Mouse (Mus musculus): ENCODE results near the gene Mmp15. TPM values are rescaled to one million over a fixed set of nuclear protein-coding genes. Genes with fewer than 3 reads are reported as not detected.
"Not testable (repeated sequence)": the region's sequence is repeated elsewhere in the genome, so short reads cannot be mapped to it uniquely, and the experiment has no call there.

Gene Mmp15
- total RNA-seq, 2 experiments from 2014 or later: 0.21 TPM; not detected in 1

DNA sequence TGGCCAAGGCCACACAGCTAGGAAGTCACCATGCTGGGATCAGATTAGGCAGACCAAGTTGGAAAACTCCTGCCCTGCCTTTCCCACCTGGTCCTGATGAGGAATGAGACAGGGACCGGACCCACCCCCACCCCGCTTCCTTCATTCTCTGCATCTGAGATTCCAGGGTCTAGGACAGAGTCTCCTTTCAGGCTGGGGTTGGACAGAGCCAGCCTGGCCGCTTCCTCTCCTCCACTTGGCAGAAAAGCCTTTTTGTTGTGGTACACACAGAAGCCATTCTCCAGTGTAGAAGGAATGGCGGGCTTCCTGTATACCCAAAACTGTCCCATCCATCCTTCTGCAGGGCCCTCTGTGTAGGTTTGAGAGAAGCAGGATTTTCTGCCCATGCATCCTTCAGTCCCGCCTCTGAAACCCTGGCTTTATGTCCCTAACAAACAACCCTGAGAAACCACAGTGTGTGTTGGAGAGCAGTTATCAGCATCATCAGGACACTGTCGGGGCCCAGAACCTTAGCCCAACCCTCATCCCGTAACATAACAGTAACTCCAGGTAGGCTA lies 23.4 kb downstream of the Mmp15 start:
- ATAC-seq (replicated peaks; ENCODE audit: poor library complexity, severe bottlenecking): no peak

DNA sequence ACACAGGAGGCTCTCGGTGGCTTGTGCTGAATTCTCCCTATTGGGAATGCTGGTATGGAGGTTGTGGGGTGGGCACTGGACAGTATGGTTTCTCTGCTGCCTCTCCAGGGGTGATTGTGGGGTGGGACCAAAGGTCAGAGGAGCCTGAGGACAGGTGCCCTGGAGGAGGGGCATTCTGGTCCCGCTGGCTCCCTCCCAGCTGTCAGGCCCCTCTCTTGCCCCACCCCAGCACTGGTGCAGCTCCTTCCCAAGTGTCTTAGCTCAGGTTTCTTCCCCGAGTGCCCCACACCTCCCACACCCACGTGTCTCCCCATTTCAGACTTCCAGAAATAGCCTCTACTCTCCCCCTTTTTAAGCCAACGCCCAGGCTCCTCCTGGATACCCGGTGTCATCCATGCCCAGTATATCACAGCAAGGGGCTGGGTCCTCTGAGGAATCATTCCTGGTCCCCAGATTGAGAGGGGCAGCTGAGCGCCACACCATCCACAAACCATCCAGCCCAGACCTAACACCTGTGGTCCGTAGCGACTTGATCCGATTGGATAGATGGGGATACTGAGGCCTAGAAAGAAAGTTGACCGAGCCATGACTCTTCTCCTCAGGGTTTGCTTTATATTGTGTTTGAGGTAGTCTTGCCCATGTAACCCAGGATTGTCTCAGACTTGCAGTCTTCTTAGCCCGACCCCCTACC lies 24.4 kb downstream of the Mmp15 start:
- no peak for ATAC-seq (replicated peaks; ENCODE audit: poor library complexity, severe bottlenecking)

DNA sequence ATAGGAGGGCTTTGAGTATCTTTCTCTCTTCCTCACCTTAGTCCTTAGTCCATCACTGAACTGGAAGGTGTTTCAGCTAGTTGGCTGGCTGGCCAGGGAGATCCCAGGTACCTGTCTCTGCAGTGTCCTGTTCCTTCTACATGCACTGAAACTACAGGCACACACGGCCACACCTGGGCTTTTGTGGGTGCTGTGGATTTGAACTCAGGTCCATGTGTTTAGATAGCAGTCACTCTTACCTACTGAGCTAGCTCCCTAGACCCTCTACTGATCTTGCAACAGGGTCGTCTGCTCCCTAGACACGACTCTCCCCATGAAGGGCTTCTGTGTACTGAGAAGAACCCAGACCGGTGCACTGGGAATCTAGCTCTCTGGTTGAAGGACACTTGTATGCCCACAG lies 25.0 kb downstream of the Mmp15 start:
- no peak for ATAC-seq (replicated peaks; ENCODE audit: poor library complexity, severe bottlenecking)

DNA sequence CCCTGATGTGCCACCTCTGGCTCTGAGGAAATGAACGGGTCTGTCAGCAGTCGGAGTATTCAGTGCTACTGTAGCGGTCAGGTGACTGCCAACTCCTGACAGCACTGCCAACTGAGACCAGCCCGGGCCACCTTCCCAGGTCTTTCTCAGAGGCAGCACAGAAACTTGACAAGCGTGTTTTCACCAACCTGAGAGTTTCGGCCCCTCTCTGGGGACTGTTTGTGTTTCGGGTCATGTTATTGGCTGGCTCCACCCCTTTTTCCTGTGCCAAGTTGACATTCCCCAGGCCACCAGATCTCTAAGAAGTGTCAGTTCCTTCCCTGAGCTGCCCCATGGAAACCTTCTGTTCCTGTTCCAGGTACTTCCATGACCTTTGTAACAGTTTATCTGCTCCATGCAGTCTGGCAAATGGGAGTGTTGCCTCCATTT lies 25.8 kb downstream of the Mmp15 start:
- no peak for ATAC-seq (replicated peaks; ENCODE audit: poor library complexity, severe bottlenecking)

DNA sequence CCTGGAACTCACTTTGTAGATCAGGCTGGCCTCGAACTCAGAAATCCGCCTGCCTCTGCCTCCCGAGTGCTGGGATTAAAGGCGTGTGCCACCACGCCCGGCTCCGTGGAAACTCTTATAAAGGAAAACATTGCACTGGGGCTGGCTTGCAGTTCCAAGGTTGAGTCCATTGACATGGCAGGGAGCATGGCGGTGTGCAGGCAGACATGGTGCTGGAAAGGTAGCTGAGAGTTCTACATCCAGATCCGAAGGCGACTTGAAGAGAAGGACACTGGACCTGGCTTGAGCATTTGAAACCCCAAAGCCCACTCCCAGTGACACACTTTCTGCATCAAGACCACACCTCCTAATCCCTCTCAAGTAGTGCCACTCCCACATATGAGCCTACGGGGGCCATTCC lies 26.9 kb downstream of the Mmp15 start:
- ATAC-seq (replicated peaks; ENCODE audit: poor library complexity, severe bottlenecking): not testable (repeated sequence)

DNA sequence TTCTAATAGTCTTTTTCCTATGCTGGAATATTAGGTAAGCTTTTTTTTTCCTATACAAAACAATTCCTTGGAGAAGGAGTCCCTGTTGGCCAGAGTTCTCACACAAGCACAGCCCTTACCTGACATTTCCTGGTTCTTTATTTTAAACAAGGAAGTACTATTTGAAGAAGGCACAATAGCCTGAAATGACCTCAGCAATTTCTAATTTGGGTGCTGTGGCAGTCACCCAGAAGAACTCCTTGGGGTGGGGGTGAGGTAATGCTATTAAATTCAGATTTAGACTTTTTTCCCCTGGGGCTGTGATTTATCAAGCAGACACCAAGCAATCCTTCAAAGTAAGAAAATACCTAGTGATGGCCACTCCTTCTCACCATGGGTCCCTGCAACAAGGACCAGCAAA lies 28.9 kb downstream of the Mmp15 start:
- no peak for ATAC-seq (replicated peaks; ENCODE audit: poor library complexity, severe bottlenecking)

DNA sequence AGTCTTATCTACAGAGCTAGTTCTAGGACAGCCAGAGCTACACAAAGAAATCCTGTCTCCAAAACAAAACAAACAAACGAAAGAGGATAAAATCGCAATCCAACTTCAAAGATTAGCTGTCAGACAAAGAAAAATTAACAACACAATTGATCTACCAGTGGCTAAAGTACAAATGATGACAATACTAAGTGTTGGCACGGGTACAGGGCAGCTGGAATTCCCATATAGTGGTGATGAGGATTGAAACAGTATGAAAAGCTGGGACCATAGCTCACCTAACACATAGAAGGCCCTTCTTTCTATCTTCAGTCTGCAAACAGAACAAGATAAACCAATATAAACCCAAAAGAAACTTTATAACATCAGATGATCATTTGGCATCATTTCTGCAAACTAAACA lies 29.5 kb downstream of the Mmp15 start:
- ATAC-seq (replicated peaks; ENCODE audit: poor library complexity, severe bottlenecking): no peak

DNA sequence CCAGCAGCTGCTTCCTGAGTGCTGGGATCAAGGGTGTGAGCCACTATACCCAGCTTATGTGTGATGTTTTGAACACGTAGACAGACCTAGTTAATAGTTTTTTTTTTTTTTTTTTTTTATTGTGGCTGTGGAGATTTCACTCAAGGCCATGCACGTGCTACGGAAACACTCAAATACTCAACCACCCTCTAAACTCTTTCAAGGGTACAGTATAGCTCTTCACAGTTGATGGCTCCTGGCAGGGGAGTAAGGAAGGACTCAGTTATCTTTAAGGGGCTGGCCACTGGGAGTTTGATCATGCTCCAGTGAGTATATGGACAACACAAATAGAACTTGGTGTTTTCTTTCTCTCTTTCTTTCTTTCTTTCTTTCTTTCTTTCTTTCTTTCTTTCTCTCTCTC lies 32.4 kb downstream of the Mmp15 start:
- no peak for ATAC-seq (replicated peaks; ENCODE audit: poor library complexity, severe bottlenecking)

DNA sequence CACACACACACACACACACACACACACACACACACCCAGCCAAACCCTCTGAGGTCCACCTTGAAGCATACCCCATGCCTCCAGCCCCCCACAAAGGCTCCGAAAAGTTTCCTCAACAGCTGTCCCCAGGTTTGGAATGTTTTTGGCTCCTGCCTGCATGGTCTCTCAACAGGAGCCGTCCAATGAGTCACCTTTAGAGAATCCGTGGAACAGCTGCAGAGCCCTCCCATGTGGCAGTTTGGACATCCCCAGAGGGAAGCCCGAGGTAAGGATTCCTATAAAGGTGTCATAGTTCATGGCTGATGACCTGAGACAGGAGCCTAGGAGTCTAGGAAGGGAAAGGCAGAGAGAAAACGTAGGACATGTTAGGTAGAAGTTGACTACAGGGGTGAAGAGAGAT lies 34.0 kb downstream of the Mmp15 start:
- ATAC-seq (replicated peaks; ENCODE audit: poor library complexity, severe bottlenecking): no peak

DNA sequence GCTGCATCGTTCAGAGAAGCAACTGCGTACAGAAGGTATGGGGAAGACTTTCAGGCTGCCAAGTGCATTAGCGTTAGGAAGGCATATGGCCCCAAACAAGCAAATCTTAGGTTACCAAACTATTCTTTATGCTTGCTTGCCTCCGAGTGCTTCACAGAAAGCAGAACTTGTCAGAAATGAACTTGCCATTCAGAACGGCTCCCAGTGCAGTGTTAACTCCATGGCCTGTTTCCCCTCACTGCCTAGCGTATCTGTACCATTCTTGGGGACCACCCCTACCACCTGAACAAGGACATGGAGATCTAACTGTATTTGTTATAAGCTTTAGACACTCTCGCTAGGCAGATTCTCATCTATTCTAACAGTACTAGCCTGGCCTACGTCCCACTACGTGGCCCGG lies 35.2 kb downstream of the Mmp15 start:
- no peak for ATAC-seq (replicated peaks; ENCODE audit: poor library complexity, severe bottlenecking)

DNA sequence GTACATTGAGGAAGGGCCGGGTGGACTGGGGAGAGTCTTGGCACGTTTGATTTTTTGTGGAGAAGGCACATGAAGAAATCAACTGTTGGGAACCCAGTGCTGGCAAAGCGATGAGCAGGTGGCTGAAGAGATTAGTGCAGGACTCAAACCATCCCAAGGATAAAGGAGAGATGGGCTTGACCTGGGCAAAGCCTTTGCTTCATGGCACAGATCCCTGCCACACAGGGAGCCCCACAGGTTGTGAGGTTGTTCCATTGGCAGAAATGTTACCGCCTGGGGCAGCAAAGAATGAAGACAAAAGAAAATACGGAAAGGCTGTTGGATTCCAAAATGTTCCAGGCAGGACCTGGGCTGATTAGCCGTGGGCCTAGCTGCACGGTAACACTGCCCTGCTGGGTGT lies 35.9 kb downstream of the Mmp15 start:
- ATAC-seq (replicated peaks; ENCODE audit: poor library complexity, severe bottlenecking): no peak

DNA sequence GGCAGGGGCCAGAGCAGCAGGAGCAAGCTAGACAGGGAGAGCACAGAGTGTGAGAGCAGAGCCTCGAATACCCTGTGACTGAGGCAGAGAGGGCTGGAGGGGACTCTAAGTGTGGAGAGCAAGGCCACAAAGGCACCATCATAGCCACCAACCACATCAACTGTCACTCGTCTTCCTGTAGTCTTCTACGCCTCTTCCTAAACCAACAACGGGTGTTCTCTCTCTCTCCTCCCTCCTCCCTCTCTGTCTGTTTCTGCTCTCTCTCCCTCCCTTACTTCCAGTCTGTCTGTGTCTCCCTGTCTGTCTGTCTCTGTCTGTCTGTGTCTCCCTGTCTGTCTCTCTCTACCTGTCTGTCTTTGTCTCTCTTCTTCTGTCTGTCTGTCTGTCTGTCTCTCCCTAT lies 38.2 kb downstream of the Mmp15 start:
- ATAC-seq (replicated peaks; ENCODE audit: poor library complexity, severe bottlenecking): peak; percentile 20; the same call in 1 of the 2 replicates

DNA sequence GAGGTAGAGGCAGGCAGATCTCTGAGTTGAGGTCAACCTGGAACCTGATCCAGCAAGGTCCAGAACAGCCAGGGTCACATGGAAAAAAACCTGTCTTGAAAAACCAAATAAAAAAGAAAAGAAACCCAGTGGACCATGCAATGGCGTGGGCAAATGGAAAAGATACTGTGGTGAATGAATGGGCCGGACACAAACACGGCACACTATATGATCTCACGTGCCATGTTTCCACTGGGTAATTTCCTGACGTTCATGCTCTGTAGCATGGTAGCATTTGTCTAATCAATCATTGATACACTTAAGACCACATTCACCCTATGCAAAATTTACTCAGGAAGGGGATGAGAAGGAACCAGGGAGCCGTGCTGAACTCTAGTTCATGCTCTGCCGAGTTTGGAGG lies 39.0 kb downstream of the Mmp15 start:
- ATAC-seq (replicated peaks; ENCODE audit: poor library complexity, severe bottlenecking): no peak

DNA sequence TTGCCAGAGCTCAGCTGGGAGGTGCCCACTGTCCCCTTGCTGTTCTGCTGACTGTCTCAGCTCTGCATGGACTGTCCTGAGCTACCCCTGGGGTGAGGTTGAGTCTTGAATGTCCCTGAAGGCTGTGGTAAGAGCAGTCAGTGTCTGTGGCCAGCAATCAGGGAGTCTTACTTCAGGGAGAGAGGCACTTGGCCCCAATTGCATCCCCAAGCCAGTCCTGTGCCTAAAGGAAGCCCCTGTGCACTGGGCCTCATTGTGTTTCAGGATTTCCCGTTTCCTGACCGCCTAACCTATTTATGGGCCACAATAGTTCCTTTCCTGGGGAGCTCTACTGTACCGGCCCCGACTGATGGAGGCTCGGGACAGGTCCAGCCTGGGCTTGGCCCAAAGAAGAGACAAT lies 40.5 kb downstream of the Mmp15 start:
- ATAC-seq (replicated peaks; ENCODE audit: poor library complexity, severe bottlenecking): 0 out of 2 replicates have a peak, but pooled peaks have one; percentile 15

DNA sequence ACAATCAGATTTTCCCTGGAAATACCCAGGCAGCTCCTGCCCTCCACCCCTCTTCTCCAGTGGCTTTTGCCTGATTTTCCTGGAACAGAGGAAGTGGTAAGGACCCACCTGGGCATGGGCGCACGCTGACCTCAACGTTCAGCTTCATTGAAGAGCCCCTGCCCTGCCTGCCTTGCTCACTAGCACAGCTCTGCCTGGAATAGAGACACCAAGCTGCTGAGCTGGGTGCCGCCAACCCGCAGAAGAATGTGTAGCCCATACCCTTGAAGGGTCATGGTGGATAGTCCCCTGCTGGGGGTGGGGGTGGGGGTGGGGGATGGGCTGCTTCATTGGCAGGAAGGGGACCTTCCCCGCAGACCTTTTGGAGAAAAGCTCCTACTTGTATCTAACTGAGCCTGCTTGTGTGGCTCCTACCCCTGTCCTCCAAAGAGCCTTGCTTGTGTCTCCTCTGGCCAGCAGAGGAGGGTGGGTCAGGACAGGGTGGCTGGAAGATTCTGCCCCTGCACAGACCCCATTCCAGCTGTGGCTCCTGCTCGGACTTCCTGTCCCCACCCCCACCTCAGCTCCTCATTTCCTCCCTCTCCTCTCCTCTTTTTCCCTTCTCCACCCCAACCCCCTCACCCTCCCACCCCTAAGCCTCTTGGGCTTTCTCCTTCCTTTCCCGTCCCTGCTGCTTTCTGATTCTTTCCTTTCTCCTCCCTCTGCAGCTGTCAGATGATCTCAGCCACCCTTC lies 43.3 kb downstream of the Mmp15 start:
- no peak for ATAC-seq (replicated peaks; ENCODE audit: poor library complexity, severe bottlenecking)

DNA sequence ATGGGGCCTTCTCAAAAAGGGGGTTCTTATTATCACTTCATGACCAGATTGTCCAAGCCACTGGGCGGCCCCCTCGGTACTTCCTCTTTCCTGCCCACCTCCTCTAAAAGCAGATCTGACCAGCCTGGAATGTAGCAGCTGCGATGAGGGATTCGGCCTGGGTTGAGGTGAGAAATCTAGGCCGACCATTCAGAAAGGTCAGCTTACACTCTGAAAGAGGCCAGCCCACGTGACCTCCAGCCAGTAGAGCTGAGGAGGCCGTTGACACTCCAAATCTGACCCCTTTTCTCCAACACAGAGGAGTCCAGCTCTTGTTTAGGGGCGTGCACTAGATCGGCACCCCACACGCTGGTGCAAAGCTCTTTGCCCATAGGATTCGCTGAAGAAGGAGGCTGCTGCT lies 44.7 kb downstream of the Mmp15 start:
- ATAC-seq (replicated peaks; ENCODE audit: poor library complexity, severe bottlenecking): 0 out of 2 replicates have a peak, but pooled peaks have one; percentile 36

DNA sequence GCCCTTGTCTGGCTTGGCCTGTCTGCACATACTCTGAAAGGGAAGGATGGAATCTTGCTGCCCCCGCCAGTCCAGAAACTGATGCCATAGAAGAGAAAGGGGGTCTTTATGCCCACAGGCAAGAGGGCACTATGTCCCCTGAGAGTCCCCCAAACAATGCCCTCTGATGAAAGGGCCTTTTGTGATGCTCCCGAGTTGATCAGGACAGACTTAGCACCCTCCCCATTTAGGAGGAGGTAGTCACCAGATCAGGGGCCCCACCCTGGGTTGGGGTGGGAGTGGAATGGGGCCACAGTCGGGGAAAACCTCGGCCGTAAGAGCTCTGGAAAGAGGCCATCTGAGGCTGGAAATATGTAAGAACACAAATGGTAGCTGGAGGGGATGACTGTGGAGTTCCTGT lies 45.1 kb downstream of the Mmp15 start:
- ATAC-seq (replicated peaks; ENCODE audit: poor library complexity, severe bottlenecking): no peak

DNA sequence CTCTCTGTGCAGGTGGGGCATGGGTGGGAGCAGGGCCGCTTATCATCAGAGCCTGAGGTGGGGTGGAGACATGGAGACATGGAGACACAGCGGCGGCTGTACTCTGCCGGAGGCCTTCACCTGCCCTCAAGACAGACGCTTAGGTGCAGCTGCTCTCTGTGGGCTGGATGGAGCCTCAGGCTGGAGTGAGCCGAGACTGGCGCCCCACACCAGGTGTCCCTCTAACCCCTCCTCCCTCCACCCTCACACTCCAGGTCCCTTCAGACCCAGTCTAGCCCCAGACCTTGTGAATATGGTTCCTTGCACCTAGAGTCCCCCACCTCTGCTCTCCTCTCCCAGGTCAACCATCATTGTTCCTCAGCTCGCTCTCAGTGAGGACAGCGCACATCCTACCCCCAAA lies 47.1 kb downstream of the Mmp15 start:
- ATAC-seq (replicated peaks; ENCODE audit: poor library complexity, severe bottlenecking): no peak

DNA sequence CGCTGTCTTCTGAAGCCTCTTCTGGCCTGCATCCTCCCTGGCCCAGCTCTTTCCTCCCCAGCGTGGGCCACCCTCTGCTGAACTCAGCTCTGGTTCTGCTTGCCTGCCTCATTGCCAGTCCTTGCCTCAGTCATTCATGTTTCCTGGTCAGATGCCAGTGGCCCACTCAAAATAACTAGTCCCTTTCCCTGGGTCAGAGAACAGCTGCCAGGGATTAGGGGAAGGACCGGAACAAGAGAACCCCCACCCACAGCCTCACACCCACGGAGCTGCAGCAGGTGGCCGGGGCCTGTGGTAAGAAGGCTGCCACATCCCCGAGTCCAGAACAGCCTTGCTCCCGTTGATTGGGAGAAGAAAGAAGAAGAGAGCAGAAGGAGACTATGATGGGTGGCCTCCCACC lies 49.0 kb downstream of the Mmp15 start:
- no peak for ATAC-seq (replicated peaks; ENCODE audit: poor library complexity, severe bottlenecking)

DNA sequence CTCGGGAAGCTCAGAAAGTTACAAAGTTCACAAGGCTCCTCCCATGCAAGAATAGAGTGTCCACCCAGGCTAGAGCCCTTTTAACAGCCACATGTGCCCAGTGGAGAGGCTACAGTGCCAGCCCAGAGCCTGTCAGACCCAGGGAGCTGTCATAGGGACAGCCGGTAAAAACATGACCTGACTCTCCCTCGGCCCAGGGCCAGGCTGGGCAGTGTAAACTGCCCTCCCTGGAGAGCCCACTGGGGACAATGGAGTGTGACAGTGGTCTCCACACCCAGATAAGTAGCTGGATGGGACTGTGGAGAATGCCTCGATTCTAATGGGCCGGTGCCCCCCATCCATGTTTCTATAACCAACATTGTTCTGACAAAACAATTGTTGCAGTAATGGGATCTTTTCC lies 57.5 kb downstream of the Mmp15 start:
- no peak for ATAC-seq (replicated peaks; ENCODE audit: poor library complexity, severe bottlenecking)

DNA sequence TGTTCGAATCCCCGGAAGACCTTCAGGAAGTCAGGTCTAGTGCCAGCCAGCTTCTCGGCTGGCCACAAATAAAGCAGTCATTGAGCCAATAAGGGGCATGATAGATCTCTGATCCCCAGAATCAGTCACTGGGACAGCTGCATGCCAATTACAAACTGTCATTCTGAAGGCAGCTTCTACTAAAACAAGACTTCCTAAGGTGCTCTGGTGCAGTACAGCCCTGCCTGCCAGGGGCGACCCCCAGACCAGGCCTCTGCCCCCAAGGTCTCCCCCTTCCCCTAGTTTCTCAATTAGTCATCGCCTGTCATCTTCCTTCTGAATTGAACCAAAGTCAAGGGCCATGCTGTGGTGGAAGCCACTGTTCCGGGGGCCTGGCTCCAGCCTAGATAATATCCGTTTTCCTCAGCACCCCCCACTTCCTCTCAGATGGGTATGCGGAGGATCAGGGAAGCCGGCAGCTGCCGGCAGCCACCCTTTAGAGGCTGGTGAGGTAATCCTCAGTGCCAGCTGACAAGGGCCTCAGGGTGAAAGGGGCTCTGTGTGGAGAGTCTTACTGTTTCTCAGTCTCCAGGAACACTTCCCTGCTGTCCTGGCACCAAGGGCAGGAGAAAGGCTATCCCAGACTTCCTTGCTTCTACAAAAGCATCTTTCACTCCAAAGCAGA lies 59.4 kb downstream of the Mmp15 start:
- peak; percentile 97 for ATAC-seq (replicated peaks; ENCODE audit: poor library complexity, severe bottlenecking)

All from granulocyte monocyte progenitor cell, adult 5-6 weeks (primary cell).